Mouse (Mus musculus) testis, adult 2 months (tissue): ENCODE measurements at regions not wholly inside any gene's neighbourhood (a gene's known extent, or its start where the extent isn't known, plus 50 kb on each side); places are given as distances from the start of the nearest gene placed in this dataset.

Source experiments
- CTCF ChIP-seq: fragments of 200-500 bp; IDR thresholded peaks from 2 replicates; pipeline ENCODE4 v1.5.1; 2012; ENCODE audit warnings: low read depth, mild to moderate bottlenecking, inconsistent platforms, low read length, moderate library complexity; ENCODE audit not compliant: control insufficient read depth, insufficient read depth, insufficient replicate concordance
- POLR2A ChIP-seq: fragments of 200-500 bp; IDR thresholded peaks from 2 replicates; pipeline ENCODE4 v1.6.1; 2012; ENCODE audit warnings: low read depth, mild to moderate bottlenecking, inconsistent platforms, low read length, moderate library complexity; ENCODE audit not compliant: control insufficient read depth

DNA sequence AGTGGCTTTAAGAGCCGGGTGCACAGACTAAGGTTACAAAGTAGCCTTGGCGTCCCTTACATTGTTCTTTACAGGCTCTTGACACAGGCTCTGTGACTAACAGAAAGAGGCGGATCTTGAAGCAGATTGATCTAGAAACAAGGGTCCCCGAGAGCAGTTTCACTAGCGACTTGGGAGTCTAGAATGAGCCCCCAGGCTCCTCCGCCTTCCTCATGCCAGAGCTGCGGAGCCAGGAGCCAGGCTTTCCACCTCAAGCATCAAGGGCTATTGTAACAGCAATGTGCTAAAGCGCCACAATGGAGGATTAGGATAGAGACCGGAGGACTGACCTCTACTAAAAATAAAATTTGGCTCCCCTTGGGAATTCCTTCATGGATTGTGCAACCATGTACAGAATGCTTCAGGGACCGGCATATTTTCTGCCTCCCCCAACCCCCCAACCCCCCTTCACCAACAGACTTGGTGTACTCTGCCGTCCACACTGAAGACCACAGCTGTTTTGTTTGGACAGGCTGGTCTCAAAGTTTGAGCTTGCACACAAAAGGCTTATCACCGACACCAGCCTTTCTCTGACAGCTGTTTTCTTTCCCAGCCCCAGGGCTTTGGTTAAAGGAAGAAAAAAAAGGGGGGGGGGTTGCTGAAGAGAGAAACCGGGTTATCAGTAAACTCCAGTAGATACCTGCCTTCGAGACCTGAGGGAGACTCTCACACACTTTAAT, 60.2 kb upstream of the Gm10295 start:
- TF ChIP-seq POLR2A (no peak), CTCF (no peak)
